Mouse (Mus musculus): ENCODE data around the gene Iah1.
A peak's percentile ranks its signal among the peaks of the same experiment; 100 is the strongest.

Gene Iah1

DNA sequence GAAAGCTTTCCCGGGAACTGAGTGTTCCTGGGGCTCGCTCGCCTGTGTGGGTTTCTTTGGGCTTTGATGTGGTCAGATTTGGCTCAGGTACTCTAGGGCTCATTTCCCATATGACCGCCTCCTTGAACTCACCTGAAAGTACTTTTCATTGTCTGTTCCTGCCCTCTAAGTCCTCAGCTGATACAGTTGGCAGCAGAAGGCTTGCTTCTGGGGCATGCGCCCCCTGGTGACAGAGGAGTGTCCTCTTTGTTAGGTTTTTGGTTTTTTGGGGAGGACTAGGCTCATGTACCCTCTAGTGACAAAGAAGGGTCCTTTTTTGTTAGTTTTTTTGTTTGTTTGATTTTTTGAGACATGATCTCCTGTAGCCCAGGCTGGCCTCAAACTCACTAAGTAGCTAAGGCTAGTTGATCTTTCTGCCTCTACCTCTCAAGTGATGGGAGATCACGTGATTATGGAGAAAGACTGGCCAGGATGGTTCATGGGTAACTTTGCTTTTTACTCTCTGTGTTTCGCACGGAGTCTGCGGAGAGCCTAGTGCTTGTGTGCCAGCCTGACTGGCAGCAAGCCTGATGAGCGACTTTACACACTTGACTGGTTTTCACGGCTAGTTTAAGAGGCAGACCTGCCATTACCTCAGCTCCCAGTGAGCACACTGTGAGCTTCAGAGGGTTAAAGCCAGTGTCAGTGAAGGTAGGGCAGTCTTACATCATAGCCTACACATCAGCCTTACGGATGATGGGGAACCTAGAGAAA lies 2.1 kb downstream of the Iah1 start:
- peak in 1 of 2 experiments; percentile 55 for DNase-seq (ENCODE audit: low spot score in 2 of 2)

GRCm38 (mm10) chr12:21320317-21320716 lies 4.1 kb downstream of the Iah1 start:
- no peak for DNase-seq (ENCODE audit: low spot score in 2 of 2)

DNA sequence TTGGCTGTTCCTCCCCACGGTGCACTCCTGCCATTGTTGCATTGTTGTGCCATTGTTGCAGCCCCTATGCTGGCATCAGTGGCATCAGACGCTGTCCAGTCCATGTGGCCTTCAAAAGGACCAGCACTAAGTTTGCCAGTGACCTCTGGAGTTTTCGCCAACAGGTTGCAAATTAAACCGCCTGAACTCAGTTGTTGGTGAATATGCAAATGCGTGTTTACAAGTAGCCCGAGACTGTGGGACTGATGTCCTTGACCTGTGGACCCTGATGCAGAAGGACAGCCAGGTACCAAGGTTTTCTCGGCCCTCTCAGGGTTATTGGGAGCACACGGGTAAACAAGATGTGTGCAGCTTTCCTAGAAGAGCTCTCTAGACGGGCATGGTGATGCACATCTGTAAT lies 5.0 kb downstream of the Iah1 start:
- no peak for DNase-seq (ENCODE audit: low spot score in 2 of 2)

- no peak for DNase-seq (ENCODE audit: low spot score in 2 of 2)
These were observed 6.1 kb downstream of the Iah1 start for GRCm38 (mm10) chr12:21322296-21322695.

- no peak for DNase-seq (ENCODE audit: low spot score in 2 of 2)
These were observed 6.7 kb downstream of the Iah1 start for GRCm38 (mm10) chr12:21322856-21323255.

GRCm38 (mm10) chr12:21324101-21324500 lies 7.9 kb downstream of the Iah1 start:
- no peak for DNase-seq (ENCODE audit: low spot score in 2 of 2)

- no peak for DNase-seq (ENCODE audit: low spot score in 2 of 2)
These were observed 9.1 kb downstream of the Iah1 start for GRCm38 (mm10) chr12:21325266-21325665.

GRCm38 (mm10) chr12:21326325-21326724 lies 10.1 kb downstream of the Iah1 start:
- DNase-seq (ENCODE audit: low spot score in 2 of 2): no peak

GRCm38 (mm10) chr12:21329661-21330400 lies 13.6 kb downstream of the Iah1 start:
- DNase-seq (ENCODE audit: low spot score in 2 of 2): no peak

DNA sequence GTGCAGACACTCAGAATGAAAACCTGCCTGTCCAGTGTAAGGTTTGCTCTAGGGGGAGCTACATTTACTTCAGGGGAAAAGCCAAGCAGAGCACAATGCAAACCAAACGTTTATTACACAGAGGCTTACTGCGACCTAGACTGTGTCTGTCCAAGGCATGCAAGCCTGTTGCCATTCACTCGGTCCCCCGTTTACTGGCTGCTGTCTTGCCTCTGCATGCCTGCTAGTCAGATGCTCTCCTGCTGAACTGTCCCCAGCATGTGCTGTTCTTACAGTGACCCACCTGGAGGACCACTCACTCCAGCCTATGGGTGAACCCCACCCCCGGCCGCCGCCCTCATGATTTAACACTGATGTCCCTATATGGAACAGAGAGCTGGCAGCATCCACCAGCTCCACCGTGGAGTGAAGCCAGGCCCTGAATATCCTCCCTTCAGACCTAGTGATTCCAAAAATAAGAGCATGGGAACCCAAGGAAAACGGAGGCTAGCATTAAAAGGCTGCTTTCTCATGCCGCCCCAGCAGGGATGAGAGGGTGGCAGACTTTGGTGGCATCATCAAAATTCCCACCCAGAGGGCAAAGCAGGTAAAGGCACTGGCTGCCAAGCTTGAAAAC lies 14.9 kb downstream of the Iah1 start:
- DNase-seq (ENCODE audit: low spot score in 2 of 2): no peak

- DNase-seq (ENCODE audit: low spot score in 2 of 2): no peak
These were observed 15.5 kb downstream of the Iah1 start for GRCm38 (mm10) chr12:21331711-21332110.

- DNase-seq (ENCODE audit: low spot score in 2 of 2): no peak
These were observed 16.8 kb downstream of the Iah1 start for GRCm38 (mm10) chr12:21333021-21333420.

GRCm38 (mm10) chr12:21333766-21334165 lies 17.6 kb downstream of the Iah1 start:
- no peak for DNase-seq (ENCODE audit: low spot score in 2 of 2)

DNA sequence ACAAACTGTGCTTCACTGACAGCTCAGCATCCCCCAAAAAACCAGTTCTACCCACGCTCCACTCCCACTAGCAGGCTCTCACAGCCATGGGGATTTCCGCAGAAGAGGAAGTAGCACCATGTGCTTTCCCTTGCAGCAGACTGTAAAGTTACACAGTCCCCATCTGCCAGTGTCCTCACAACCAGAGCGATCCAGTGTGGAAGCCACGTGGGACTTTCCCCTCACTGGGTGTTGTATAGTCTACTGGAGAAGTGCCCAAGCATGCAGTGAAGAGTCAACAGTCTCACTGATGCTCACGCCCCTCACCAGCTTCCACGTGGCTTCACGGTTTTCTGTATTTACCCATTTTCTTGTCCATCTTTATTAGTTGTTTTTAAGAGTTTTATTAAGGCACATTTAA lies 19.7 kb downstream of the Iah1 start:
- DNase-seq (ENCODE audit: low spot score in 2 of 2): no peak

DNA sequence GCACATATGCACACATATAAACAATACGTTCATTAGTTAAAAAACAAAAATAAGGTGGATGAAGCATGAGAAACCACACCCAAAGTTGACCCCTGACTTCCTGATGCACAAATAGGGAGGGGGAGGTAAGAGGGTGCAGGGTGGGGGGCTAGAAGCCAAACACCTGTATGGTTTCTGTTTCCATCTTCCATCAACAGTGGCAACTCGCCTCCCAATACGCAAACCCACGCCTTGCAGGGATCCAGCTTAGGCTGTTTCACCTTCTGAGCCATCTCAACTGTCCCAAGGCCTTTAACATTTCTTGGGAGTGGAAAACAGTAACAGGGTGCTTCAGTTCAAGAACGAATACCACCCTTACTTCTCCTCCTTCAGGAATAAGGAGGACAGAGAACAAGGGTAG lies 21.0 kb downstream of the Iah1 start:
- DNase-seq (ENCODE audit: low spot score in 2 of 2): no peak

- no peak for DNase-seq (ENCODE audit: low spot score in 2 of 2)
These were observed 24.5 kb downstream of the Iah1 start for GRCm38 (mm10) chr12:21340674-21341073.

DNA sequence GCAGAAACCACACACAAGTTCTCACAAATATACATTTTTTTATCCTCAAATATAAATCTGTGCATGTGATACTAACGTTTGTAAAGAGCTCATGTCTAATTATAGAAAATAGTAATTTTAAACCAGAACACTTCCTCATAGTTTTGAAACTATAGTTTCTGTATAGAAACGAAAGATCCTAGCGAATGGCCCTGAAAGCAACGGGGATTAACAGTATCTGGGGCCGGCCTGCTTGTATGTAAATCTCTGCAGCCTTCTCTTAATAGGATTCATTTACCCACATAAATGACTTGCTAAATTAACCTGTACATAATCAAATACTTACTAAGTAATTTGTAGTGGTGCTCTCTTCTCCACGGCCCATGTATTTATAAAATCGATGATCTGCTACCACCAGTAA lies 30.8 kb downstream of the Iah1 start:
- DNase-seq (ENCODE audit: low spot score in 2 of 2): no peak

DNA sequence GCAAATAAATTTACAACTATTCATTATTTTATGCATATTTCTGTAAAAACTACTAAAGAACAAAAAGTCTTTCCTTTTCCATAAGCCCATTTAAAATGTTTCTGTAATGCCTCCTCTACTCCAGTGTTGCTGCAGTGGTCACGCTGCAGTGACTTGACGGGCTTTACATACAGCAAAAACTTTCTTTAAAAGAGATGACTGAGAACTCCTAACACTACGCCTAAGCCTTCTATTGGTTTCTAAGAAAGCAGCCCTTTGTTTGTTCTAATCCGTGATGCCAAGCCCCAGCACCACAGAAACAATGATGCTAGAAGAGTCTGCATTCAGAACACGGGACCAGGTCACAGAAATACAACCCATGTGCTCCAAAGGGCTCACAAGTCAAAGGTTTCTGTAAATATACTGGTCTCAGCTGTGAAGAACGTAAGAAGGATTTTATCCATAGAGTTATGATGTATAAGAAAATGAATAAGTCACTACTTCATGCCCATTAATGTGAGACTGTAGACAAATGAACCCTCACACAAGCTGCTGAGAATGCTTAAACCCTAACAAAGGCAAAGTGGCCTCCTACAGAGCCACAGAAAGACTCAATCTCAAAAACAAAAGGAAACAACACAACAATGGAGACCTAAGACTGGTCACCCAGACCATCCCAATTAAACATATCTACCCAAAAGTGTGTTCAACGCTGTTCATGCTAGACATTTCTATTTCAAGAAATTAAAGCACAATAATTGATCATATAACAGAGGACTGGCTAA lies 34.1 kb downstream of the Iah1 start:
- DNase-seq (ENCODE audit: low spot score in 2 of 2): no peak

GRCm38 (mm10) chr12:21353681-21354080 lies 37.5 kb downstream of the Iah1 start:
- DNase-seq (ENCODE audit: low spot score in 2 of 2): no peak

DNA sequence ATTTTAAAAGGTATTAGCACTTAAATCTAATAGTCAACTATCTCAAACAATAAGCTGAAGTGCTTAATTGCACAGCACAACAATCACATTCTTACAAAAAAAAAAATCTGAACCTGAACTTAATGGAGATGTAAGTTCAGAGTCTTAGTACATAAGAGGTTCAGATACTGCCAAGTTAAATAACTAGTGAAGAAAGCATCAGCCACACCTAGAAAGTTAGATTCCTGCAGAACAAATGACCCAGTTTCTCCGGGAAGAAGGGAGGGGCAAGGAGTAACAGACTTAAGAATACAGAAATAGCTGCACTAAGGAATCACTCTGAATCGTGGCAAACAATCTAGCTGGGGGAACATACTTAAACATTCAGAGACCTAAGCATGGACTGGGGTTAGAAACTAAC lies 46.5 kb downstream of the Iah1 start:
- no peak for DNase-seq (ENCODE audit: low spot score in 2 of 2)

DNA sequence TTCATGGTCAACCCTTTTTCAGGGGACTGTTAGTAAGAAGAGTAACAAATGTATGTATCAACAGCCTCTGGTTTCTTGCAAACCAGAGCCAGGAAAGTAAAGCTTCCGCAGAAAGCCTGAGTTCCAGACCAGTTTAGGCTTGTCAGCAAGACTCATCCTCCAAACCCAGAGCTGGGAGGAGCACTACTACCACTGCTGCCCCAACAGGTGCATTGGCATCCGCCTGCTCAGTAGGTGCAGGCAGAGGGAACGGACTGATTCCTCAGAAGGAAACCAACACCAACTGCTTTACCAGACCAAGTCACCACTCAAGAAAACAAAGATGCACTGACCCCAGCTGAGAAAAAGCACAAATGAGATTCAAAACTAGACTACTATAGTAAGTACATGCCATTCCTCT lies 47.0 kb downstream of the Iah1 start:
- DNase-seq (ENCODE audit: low spot score in 2 of 2): no peak

Data from cerebellum, postnatal 4 days (tissue).